Mouse (Mus musculus): ENCODE results near the gene Ssr1. TPM values are rescaled to one million over a fixed set of nuclear protein-coding genes. Genes with fewer than 3 reads are reported as not detected.

Ssr1 gene
- 10 to 100 TPM; 67.4 to 76.5 TPM for total RNA-seq (2021)

DNA sequence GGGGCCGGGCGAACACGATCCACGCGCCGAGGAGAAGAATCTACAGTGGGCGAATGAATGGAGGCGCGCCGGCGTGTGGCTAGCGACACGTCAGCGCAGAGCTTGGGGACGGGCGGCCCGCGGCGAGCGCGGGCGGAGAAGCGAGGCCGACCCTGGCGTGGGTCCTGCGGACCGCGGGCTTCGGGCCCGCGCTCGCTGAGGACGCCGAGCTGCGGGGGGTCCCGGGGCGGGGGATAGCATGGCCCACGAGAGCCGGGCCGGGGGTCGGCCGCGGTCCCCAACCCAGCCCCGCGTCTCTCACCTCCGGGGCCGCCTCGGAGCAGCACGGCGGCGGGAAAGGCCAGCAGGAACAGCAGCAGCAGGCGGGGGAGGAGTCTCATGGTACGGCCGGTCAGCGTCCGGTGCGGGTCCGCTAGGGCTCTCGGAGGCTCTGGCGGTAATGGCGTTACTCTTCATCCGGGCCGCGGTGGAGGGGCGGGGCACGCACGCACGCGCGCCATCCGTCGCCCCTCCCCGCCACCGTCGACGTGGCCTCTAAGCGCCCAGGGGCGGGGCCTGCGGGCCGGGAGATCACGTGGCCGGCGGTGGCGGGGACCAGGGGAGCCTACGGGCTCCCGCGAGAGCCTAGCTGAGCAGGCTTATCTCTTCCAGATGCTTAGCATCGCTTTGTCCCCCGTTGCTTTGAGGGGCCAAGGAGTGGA lies at the start of gene Ssr1:
TSS of gene Ssr1 (minus strand) at position 514 of the 701 bp plus-strand sequence.
- intact Hi-C loops (cut with DNase I) = loop anchor here (1.0 kb wide), 1 partner anchor 42 kb away; the partner anchor contains the start of gene Riok1
- DNase-seq = peak; percentile 97

DNA sequence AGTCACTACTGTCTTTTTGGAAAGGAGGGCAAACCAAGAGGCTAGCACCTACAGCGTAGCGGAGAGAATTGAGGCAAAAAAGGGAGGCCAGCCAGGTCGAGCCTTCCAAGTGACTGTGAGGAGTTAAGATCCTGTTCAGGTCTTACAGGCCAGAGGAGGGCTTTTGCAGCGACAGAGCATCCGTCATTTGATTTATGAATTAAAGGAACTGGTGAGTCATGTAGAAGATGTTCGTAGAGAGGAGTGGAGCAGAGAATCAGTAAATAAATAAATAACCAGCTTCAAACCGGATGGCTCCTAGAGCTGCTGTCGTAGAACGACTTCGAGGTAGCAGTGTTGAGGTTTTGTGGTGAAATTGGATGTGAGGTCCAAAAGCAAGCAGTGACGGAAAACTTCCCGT lies 43.8 kb upstream of the Ssr1 start:
- DNase-seq = peak; percentile 8 to 17
- intact Hi-C loops (cut with DNase I) = no loop called here

DNA sequence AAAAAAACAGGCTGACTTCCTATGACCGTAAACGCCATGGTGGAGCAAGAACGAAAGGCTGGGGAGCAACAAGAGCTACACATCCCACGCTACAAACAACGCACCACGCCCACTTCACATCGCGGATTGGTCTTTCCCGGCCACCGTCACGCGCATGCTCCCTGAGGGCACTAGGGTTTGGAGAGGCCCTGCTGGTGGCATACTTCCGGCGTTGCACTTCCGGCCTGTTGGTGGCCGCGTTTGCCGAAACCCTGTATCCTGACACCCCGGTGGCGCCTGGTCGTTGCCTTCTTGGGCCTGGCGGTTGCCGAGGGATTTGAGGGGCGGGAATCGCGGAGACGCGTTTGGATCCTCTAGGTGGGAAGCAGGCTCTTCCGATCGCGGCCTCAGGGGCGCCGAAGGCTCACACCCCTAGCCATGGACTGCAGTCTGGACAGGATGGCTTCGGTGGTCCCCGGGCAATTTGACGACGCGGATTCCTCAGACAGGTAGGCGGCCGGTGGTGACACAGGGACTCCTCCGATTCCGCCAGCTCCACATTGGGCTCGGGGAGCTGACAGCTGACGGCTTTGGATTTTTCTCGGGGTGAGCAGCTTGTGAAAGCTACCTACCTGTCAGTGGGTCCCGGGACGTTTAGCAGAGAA lies 43.1 kb upstream of the Ssr1 start, which contains the start of gene Cage1:
TSS of gene Cage1 (minus strand) at position 26 of the 644 bp plus-strand sequence.
- intact Hi-C loops (cut with DNase I) = no loop called here
- DNase-seq = peak; percentile 97 to 99

DNA sequence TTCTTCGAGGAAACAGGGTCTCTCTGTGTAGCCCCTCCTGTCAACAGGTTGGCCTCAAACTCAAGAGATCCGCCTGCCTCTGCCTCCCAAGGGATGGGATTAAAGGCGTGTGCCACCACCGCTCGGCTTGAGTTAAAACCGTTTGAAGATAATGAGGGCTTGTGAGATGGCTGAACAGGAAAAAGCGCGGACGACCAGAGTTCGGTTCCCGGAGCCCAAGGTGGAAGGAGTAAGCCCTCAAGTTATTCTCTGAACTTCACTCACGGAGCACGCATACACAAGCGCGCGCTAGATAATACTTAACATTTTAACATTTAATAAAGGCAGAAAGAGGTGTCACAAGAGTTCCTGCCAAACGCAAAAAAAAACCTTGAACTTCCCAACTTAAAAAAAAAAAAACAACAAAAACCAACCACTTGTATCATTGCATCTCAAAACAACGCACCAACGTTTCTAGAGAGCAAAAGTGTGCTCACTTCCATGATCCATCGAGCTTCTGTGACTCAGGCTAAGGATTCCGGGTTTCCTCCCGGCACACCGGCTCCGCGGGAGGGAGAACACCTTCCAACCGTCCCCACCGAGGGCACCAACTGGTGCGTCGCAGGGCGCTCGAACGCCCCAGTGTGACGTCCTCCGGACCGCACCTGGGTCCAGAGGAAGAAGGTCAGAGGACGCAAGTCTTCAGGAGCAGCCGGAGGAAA lies 42.5 kb upstream of the Ssr1 start, which contains the start of gene Riok1:
TSS of gene Riok1 (plus strand) at position 653 of the 701 bp plus-strand sequence.
- intact Hi-C loops (cut with DNase I) = loop anchor here (1.0 kb wide), 1 partner anchor 43 kb away; no protein-coding TSS in a partner anchor
- DNase-seq = peak in 1 of 2 experiments; percentile 18

DNA sequence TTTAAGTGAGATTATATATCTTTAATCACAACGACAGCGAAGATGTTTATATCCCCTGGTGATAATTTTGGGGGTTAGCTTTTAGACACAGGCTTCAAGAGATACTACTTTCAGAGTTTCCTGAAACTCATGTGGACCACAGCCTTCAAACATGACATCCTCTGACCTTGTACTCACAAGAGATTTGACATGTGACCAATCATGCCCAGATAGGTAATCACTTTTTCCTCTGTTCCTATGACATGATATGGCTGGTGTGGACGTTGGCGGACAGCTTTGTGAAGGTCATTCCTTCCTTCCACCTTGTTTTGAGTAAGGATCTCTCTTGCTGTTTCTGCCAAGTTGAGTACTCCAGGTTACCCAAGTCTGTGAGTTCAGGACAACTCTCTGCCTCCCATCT lies 34.4 kb upstream of the Ssr1 start:
- DNase-seq = no peak
- intact Hi-C loops (cut with DNase I) = no loop called here

DNA sequence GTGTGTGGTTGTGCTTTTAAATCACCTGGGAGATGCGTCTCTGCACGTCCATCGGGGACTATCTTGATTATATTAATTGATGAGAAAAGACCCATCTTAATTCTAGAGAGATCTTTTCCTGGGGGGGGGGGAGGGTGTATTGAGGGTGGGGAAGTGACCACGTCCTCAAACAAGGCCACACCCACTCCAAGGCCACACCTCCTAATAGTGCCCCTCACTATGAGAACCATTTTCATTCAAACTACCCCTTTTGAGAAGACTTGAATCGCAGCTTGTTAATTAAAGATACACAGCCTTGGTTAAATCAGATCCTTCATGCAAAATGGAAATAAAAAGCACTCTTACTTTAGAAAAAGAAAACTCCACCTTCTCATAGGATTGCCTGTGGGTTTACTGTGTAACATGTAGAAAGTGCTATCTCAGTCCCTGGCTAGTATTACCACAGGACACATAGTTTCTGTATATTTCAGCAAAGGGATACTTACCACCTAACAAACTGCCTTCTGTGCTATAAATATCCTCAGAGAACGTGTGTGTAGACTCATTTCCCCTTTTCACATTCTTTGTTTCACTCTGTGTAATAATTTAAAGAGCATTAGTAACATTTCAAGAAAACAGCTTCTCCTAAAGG lies 33.7 kb upstream of the Ssr1 start:
- no peak for DNase-seq
- intact Hi-C loops (cut with DNase I) = no loop called here

DNA sequence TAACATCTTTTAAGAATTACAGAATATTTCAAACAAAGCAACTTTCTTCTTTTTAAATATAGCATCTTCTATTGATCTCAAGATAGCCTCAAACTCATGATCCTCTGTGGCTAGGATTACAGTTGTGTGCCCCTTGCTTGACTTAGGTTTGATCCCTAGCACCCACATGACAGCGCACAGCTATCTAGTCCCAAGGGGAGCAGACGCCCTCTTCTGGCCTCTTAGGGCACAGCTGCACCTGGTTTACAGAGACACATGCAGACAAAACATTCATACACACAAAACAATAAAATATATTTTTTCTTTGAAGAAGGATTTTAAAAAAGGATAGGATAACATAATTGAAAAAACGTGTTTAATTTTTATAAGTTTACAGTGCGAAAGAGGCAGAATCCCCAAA lies 31.9 kb upstream of the Ssr1 start:
- intact Hi-C loops (cut with DNase I) = no loop called here
- DNase-seq = no peak

DNA sequence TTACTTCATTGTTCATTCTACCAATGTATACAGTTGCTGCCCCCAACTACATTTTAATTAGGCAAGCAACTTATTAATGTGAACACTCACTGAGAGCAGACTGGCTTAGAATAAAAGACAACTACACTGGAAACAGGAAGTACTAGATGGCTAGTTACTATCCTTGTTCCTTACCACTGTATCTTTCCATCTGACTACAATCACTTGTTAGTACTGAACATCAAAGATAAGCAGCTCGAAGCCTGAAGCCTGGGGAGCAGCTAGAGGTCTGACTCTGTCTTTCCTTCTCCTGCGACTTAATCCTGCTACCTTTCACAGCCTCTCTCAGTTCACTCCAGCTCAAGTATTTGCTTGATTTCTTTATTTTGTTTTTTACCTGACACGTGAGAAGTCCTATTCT lies 24.8 kb upstream of the Ssr1 start:
- intact Hi-C loops (cut with DNase I) = no loop called here
- no peak for DNase-seq

DNA sequence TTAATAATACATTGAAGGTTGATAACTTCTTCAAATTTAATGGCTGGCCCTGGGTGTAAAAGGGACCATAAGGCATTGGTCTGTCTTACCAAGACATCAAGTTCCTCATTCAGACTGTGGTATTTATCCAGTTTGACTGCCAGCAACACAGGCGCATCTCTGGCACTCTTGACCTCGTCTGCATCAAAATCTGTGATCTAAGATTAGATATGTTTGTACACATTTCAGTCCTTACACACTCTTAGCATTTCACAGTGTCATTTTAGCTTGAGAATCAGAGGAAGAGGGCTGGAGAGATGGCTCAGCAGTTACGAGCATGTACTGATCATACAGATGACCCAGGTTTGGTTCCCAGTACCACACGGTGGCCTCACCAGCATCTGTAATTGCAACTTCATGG lies 21.6 kb upstream of the Ssr1 start:
- intact Hi-C loops (cut with DNase I) = no loop called here
- no peak for DNase-seq

DNA sequence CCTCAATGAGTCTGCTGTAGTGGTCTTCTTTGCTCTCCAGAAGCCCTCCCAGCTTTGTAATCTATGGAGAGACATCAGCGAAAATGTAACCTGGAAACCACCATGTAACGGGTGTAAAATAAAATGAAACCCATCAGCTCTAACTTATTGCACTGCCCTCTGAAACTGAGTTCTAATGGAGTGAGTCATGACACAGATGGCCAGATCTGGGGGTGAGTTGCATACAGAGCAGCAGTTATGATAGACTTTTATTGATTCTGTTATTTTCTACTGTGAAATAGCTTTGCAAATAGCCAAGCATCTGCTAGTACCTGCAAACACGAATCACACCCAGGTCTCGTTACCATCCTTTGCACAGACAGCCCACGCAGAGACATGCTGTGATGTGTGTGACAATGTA lies 18.4 kb upstream of the Ssr1 start:
- intact Hi-C loops (cut with DNase I) = no loop called here
- no peak for DNase-seq

DNA sequence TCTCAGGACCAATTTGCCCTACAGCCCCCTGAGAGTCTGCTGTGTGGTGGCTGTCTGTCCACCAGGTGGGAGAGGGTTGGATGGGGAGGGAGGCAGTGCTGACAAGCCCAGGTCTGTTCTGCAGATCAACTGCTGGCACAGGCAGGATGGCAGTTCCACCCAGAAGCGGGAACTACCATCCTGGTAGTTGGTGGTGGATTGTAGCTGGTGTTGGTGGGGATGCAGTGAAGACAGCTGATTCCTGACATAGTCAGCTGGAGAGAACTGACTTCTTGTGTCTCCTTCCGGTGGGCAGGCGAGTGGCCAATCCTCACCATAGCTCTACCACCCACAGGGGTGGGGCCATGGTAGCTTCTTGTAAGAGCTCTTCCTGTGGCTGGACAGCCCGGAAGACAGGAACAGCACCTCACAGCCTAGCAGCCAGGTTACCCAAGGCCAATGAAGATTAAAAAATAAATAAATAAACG lies 16.5 kb upstream of the Ssr1 start:
- intact Hi-C loops (cut with DNase I) = no loop called here
- no peak for DNase-seq

DNA sequence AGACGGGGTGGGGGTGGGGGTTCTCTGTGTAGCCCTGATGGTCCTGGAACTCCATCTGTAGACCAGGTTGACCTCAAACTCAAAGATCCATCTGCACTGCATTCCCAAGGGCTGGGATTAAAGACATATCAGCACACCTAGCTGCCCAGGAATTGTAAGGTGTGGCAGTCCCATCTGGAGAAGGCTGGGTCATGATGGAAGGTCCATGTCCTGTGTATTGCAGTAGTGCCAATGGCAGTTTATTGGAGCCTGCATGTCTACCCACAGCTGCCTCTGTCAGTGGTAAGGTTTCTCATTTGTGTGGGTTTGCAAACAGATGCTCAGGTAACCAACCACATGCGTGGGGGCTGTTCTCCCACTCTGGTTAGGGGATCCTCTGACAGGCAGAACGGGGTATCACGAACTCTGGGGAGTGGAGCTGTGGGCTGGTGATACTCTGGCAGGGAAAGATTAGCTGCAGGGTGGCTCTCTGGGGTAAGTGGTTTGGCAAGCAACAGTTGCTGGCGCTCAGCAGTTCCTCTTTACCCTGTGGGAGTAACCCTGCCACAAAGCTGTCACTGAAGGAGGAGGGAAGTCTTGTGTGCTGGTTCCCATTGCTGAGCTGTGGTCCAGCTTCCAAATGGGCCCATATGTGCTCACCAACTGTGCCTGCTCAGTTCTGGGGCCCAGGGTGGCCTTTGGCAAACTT lies 15.8 kb upstream of the Ssr1 start:
- peak; percentile 4 to 7 for DNase-seq
- intact Hi-C loops (cut with DNase I) = no loop called here

DNA sequence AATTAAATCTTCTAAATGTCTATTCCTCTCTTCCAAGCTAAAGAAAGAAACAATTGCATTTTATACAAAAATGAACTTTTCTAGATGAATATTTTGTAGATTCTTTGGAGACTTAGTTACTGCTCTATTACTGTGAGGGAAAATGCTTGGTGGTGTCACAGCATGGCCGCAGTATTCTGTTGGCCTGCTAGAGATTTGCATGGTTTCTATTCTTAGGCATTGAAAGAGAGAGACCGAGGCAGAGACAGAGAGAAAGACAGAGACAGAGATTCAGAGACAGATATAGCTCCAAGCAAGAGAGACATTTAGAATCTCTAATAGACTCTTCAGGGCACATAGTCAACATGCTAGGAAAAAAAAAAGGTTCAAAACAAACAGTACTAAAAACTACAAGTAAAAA lies 14.0 kb upstream of the Ssr1 start:
- intact Hi-C loops (cut with DNase I) = no loop called here
- DNase-seq = no peak

DNA sequence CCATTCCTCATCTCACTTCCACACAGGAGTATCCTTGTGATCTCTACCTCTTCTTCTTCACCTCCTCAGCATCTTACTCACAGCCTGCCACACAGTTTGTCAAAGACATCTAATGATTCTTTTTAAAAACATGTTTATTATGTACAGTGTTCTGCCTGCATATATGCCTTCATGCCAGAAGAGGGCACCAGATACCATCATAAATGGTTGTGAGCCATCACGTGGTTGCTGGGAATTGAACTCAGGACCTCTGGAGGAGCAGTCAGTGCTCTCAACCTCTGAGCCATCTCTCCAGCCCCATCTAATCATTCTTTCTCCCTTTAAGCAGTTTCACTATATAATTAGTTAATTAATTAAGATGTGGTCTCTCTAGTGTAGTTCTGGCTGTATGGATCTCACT lies 8.4 kb upstream of the Ssr1 start:
- DNase-seq = no peak
- intact Hi-C loops (cut with DNase I) = no loop called here

DNA sequence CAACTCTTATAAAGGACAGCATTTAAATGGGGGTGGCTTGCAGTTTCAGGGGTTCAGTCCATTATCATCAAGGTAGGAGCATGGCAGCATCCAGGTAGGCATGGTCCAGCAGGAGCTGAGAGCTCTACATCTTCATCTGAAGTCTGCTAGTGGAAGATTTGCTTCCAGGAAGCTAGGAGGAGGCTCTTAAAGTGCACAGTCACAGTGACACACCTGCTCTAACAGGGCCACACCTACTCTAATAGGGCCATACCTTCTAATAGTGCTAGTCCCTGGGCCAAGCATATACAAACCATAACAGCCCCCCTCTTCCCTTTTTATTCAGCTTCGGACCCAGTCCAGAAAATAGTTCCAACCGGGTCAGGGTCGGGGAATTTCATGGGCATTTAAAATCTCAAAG lies 5.7 kb upstream of the Ssr1 start:
- intact Hi-C loops (cut with DNase I) = no loop called here
- no peak for DNase-seq

DNA sequence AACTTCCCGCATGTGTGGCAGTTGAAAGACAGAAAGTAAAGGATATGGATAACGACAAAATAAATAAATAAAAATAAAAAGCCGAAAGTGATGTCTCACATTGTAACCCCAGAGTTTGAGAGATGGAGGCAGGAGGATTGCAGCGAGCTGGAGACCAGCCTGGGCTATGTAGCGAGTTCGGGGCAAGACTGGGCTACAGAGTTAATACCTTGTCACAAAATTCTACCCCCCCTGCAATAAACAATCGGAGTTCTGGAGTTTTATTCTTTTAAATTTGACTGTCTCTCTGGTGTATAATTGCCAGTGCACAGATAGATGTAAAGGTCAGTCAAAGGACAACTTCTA lies 360 bp upstream of the Ssr1 start:
- DNase-seq = no peak
- intact Hi-C loops (cut with DNase I) = no loop called here

DNA sequence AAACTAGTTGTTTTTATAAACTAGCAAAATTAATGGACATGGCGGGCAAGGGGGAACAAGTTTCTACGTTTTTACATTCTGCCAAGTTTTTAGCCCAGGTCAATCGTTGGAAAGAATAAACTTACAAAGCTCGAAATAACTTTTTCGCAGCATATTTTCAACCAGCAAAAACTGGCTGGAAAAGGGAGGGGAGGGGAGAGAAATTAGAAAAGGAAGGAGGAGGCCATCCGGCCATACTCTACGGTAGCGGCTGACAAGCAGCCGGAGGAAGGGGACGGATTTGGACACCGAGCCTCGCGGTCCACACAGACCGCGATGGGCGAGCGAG lies 677 bp downstream of the Ssr1 start:
- intact Hi-C loops (cut with DNase I) = loop anchor here (1.0 kb wide), 1 partner anchor 43 kb away; the partner anchor contains the start of gene Riok1
- DNase-seq = no peak

DNA sequence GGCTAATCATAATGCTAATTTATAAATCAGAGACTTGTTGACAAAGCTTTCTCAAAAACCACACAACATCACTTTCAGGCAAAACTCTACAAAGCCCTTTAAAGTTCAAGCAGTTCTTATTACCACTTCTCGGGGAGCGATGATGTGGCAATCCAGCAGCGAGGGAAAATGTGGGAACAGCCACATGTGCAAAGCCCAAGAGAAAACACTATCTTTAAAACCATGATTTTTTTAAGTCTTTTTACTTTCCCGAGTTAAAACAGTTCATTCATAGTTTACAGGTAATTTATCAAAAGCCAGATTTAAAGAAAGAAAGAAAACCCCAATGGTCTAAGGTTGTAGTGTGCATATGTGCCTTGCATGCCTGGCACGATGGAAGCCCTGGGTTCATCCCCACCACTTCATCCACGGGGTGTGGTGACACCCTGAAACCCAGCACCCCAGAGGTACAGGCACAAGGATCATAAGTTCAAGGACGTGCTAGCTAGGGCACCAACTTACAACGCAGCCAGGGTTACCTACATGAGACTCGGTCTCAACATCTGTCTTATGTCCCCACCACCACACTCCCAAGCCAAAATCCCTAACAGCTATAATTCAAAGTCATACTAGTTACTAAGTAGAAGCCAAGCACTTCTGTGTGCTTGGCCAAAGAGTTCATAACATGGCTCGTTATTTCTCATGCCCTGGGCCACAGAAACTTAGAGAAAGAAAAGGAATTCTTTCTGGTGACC lies 1.2 kb downstream of the Ssr1 start:
- DNase-seq = peak; percentile 10 to 21
- intact Hi-C loops (cut with DNase I) = loop anchor here (1.0 kb wide), 1 partner anchor 43 kb away; the partner anchor contains the start of gene Riok1

DNA sequence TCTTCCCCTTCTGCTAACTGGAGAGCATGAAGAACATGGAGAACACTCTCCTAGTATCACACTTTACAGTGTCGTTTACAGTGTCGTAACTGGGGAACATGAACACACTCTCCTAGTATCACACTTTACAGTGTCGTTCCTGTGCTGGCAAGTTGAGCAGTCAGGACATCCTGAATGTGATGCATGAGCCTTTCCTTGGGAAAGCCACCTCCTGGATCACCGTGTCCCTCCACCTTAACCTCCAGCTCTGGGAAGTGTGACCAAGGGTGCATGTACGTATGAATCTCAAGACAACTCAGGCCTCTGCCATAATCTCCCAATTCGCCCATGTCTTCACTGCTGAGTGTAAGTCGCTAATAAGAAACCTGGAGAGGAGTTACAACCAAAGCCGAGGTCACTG lies 4.3 kb downstream of the Ssr1 start:
- intact Hi-C loops (cut with DNase I) = loop anchor here (10.0 kb wide), 1 partner anchor 215 kb away; the partner anchor contains the start of gene Snrnp48
- DNase-seq = no peak

DNA sequence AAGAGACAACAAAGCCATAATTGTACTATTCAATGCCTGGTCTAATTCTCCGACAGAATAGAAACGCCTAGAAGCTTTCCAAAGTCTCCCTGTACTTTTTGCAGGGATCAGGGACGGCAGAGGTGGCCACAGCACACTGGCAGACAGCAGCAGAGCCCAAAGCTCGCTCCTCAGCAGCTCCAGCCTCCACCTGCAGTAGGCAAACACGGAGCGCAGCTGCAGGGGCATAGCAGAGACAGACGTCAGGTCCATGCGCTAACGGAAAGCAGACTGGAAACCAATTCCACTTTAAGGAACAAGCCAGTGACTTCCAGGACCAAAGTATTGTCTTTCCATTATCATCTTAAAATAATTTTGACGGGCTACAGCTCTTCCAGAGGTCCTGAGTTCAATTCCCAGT lies 7.9 kb downstream of the Ssr1 start:
- intact Hi-C loops (cut with DNase I) = loop anchor here (10.0 kb wide), 1 partner anchor 219 kb away; the partner anchor contains the start of gene Snrnp48
- DNase-seq = no peak

Data from heart, postnatal 10 days (tissue).